Mouse (Mus musculus): Measurements from ENCODE around the gene Ablim1.

Gene Ablim1

DNA sequence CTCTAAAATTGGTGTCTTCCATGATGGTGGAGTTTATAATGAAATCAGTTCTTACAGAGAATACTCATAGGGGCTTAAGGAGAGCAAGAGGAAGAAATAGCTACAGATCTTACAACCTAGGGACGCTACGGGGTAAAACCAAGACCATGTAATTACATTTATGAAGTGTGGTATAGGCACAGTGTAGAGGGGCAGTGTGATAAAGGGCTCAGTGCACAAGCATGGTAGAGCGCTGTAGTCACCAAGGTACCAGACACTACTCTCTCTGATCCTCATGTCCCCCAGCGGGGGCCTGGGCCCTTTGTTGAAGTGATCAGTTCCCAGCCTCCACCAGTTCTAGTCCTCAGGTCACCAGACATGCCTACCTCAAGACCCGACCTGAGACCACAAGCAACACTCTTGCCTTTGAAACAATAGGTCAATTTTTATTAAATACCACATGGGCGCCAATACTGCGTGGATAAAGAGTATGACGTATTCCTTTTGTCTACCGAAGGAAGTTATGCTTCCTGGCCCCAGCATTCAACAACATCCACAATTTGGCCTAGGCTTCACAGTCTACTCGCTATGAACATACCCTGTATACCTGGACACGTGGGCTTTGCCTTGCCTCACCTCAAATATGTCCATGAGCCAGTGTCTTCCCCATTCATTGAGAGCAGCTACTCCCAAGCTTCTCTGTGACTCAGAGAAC is 213.8 kb downstream of the Ablim1 start:
- no peak for DNase-seq (ENCODE audit: low read depth)

DNA sequence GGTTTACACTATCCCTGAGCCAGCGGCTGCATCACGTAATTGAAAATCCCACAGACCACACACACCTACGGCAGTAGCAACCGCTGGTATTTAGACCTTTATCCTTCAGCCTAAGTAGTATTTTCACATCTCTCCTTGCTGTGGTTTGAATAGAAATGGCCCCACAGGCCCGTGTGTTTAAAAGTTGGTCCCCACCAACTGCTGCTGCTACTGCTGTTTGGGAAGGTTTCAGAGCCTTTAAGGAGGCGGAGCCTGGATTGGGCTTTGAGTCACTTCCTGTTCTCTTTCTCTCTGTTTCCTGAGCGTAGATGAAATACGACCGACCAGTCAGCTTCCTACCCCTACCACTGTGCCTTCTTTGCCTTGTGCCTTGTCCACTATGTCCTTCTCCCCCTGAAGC is 214.7 kb downstream of the Ablim1 start:
- no peak for DNase-seq (ENCODE audit: low read depth)

GRCm38 (mm10) chr19:57099094-57099357 is 215.7 kb downstream of the Ablim1 start:
- no peak for DNase-seq (ENCODE audit: low read depth)

GRCm38 (mm10) chr19:57098241-57099093 is 216.3 kb downstream of the Ablim1 start:
- no peak for DNase-seq (ENCODE audit: low read depth)

DNA sequence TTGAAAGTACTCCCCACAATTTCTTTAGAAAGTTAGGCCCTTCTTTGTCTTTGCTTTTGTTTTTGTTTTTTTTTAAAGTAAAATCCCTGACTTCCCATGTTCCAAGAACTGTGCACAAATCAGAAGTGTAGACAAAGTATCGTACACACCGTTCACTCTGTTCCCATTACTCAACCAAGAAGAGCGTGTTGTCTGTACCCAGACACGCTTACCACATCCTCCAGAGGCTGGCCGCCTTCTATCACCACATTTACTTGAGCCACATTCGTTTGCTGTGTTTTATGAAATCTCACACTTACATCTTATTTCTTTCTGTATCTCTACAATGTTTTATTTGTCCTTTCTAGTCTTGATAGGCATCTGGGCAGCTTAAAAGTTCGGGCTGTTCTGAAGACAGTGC is 219.4 kb downstream of the Ablim1 start:
- no peak for DNase-seq (ENCODE audit: low read depth)

GRCm38 (mm10) chr19:57093698-57094004 is 221.1 kb downstream of the Ablim1 start:
- DNase-seq (ENCODE audit: low read depth), result no peak

- DNase-seq (ENCODE audit: low read depth), result no peak
Observed at GRCm38 (mm10) chr19:57092958-57093697, 221.6 kb downstream of the Ablim1 start.

- DNase-seq (ENCODE audit: low read depth), result no peak
Observed at GRCm38 (mm10) chr19:57091278-57091677, 223.4 kb downstream of the Ablim1 start.

GRCm38 (mm10) chr19:57088804-57089369 is 225.8 kb downstream of the Ablim1 start:
- no peak for DNase-seq (ENCODE audit: low read depth)

GRCm38 (mm10) chr19:57084520-57085166 is 230.1 kb downstream of the Ablim1 start:
- DNase-seq (ENCODE audit: low read depth), result no peak

- no peak for DNase-seq (ENCODE audit: low read depth)
Observed at GRCm38 (mm10) chr19:57083887-57084286, 230.8 kb downstream of the Ablim1 start.

DNA sequence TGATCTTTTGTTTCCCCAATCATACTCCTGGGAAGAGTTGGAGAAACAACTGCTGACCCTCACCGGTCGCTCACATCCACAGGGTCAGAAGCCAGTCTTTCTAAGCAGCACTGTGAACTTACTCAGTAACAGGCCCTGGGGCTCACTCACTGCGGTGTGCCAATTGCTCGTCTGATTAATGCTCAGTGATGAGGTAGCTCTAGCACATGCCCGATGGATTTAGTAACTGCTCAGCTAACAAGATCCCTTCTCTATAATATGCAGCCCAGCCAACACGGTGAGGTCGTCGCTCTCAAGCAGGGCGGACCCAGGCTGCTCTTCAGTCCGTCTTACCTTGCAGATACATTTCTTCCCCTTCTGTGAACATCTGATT is 231.6 kb downstream of the Ablim1 start:
- DNase-seq (ENCODE audit: low read depth), result no peak

DNA sequence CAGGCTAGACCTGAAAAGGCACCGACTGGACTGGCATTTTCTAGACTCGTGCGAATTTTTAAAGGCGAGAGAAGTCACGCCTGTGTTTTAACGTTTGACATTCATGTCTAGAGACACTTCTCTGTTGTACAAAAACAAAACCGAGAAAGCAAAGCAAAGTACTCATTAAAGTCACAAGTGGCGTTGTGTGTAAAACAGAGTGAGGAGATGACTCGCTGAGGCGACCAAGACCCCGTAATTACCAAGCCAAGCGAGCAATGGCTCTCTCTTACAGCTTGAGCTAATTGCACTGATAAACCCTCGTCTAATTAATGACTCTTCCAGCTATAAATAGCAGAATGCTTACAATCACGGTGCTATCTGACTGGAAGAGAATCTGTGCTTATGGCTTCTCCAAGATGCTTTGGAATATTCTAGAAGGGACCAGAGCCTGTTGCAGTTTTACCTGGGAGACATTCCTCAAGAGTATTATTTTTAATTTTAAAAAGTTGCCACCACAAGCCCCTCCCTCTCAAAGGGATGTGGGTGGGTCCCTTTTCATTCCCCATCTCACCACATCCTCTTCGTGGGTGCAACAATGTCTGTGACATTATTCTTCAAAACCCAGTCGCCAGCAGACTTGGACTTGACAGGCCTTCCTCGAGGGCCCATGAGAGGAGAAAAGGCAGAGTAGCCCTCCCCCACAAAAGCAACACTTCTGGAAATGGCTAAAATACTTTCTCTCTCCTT is 232.1 kb downstream of the Ablim1 start:
- DNase-seq (ENCODE audit: low read depth), result no peak

GRCm38 (mm10) chr19:57081536-57081935 is 233.2 kb downstream of the Ablim1 start:
- no peak for DNase-seq (ENCODE audit: low read depth)

GRCm38 (mm10) chr19:57079606-57079981 is 235.1 kb downstream of the Ablim1 start:
- no peak for DNase-seq (ENCODE audit: low read depth)

GRCm38 (mm10) chr19:57078867-57079605 is 235.7 kb downstream of the Ablim1 start:
- peak; percentile 94 for DNase-seq (ENCODE audit: low read depth)

GRCm38 (mm10) chr19:57077826-57078699 is 236.7 kb downstream of the Ablim1 start:
- peak; percentile 28 for DNase-seq (ENCODE audit: low read depth)

- no peak for DNase-seq (ENCODE audit: low read depth)
Observed at GRCm38 (mm10) chr19:57073450-57073849, 241.3 kb downstream of the Ablim1 start.

DNA sequence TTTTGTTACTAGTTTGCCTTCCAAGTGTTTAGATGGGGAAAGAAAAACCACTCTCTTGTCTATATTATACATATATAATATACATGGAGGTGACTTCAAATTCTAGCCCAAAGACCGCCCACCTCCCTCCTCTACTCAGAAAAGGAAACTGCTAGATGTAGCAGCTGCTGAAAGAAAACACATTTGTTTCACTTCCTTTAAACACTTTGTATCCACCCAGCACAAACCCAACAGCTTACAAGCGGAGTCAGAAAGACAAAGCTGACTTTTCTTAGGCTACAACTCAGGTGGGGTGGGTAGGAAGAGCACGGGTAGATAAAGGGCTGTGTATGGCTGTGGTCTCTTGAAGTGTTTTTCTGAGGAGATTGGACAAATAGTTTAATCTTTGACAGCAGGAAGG is 242.0 kb downstream of the Ablim1 start:
- no peak for DNase-seq (ENCODE audit: low read depth)

GRCm38 (mm10) chr19:57067108-57067613 is 247.6 kb downstream of the Ablim1 start:
- DNase-seq (ENCODE audit: low read depth), result no peak

Data from fibroblast of lung, adult 2 months (primary cell).